Mouse (Mus musculus): ENCODE results near the gene 2210011C24Rik. TPM values are rescaled to one million over a fixed set of nuclear protein-coding genes. Genes with fewer than 3 reads are reported as not detected.

The 2210011C24Rik gene
- polyA plus RNA-seq, 1 experiment from 2014 or later = not detected

DNA sequence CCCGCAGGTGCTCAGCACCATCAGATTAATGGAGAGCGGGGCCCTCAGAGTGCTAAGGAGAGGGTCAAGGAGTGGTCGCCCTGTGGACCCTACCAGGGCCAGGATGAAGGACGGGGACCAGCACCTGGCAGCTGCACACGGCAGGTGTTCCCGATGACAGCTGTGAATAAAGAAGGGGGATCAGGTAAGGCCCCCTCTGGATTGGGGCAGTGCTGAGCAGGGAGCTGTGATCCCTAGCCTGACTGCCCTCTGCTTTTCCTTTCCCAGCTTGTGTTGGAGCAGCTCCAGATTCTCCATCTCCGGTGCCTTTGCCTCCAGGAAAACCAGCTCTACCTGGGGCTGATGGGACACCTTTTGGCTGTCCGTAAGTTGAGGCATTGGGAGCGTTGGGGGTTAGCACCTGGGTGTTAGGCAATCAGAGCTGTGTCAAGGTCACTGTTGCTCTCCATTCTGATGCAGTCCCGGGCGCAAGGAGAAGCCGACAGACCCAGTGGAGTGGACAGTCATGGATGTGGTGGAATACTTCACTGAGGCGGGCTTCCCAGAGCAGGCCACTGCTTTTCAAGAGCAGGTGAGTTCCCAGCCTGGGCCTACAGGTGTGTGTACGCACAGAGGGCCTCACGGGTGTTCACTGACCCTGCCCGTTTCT lies 12.8 kb downstream of the 2210011C24Rik start:
- H3K4me3 ChIP-seq (replicated peaks; ENCODE audit: low read length) = peak overlapping the region; percentile 70
- no peak overlapping the region for H3K27ac ChIP-seq (ENCODE audit: low read length)
- H3K4me2 ChIP-seq (ENCODE audit: low read length) = peak overlapping the region; percentile 81
- H3K4me1 ChIP-seq (replicated peaks; ENCODE audit: control insufficient read depth, insufficient read depth, low read length) = peaks cover 34% of the 10 kb centered on the region
- 61% methylated on average over 16 of the region's 16 CpGs for WGBS
- H3K36me3 ChIP-seq (ENCODE audit: control insufficient read depth, insufficient read depth) = no peaks in the 10 kb centered on the region
- peak overlapping the region; percentile 62 for H3K9ac ChIP-seq (replicated peaks; ENCODE audit: low read depth, low read length)
- H3K27me3 ChIP-seq (replicated peaks; ENCODE audit: control insufficient read depth, insufficient read depth, low read length) = peaks cover 4% of the 10 kb centered on the region; the same call in 1 of the 2 replicates
- no peak for ATAC-seq
- H3K9me3 ChIP-seq (ENCODE audit: control insufficient read depth, low read length) = no peaks in the 10 kb centered on the region

DNA sequence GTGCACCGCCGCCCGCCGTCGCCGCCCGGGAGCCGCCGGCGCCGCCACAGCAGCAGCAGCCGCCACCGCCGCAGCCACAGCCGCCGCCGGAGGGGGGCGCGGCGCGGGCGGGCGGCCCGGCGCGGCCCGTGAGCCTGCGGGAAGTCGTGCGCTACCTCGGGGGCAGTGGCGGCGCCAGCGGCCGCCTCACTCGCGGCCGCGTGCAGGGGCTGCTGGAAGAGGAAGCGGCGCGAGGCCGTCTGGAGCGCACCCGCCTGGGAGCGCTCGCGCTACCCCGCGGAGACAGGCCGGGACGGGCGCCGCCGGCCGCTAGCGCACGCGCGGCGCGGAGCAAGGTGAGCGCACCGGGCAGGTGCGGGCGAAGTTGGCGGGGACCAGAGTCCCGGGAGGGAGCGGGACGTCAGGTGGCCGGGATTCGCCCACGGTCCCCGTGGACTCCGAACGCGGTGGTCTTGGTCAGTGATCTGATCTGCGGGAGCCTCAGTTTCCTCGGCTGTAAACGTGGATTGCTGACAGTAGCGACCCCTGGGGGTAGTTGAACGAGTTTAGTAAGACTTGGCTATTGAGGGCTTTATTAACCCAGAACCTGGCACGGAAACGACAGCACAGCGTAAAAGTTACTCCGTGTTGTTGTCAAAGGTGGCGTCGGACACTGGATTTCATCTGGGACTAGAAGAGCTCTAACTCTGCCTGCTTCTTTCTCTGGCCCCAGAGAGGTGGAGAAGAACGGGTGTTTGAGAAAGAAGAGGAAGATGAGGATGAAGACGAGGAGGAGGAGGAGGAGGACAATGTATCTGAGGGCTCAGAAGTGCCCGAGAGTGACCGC lies 13.5 kb downstream of the 2210011C24Rik start:
- Histone ChIP-seq H3K27ac (ENCODE audit: low read length) (peak overlapping the region; percentile 92), H3K9ac (replicated peaks; ENCODE audit: low read depth, low read length) (peak overlapping the region; percentile 62), H3K4me3 (replicated peaks; ENCODE audit: low read length) (peak overlapping the region; percentile 70), H3K27me3 (replicated peaks; ENCODE audit: control insufficient read depth, insufficient read depth, low read length) (peaks cover 4% of the 10 kb centered on the region; the same call in 1 of the 2 replicates), H3K4me2 (ENCODE audit: low read length) (peak overlapping the region; percentile 81), H3K4me1 (replicated peaks; ENCODE audit: control insufficient read depth, insufficient read depth, low read length) (peaks cover 27% of the 10 kb centered on the region), H3K9me3 (ENCODE audit: control insufficient read depth, low read length) (no peaks in the 10 kb centered on the region), H3K36me3 (ENCODE audit: control insufficient read depth, insufficient read depth) (no peaks in the 10 kb centered on the region)
- peak; percentile 22 for ATAC-seq
- under 1% methylated on average over 76 of the region's 92 CpGs for WGBS

DNA sequence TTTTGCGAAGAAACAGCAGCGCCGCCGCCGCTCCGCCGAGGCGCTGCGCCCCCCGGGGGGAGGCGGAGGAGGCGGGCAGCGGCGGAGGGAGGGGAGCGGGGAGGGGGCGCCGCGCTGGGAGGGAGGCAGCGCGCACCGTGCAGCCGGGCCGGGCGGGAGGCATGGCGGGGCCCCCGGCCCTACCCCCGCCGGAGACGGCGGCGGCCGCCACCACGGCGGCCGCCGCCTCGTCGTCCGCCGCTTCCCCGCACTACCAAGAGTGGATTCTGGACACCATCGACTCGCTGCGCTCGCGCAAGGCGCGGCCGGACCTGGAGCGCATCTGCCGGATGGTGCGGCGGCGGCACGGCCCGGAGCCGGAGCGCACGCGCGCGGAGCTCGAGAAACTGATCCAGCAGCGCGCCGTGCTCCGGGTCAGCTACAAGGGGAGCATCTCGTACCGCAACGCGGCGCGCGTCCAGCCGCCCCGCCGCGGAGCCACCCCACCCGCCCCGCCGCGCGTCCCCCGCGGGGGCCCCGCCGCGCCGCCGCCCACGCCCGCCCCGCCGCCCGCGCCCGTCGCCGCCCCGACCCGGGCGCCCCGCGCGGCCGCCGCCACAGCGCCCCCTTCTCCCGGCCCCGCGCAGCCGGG lies 14.3 kb downstream of the 2210011C24Rik start, which contains the start of gene Samd1:
Gene Samd1 (plus strand): TSS at position 162 of the 631 bp plus-strand sequence.
- peaks cover 4% of the 10 kb centered on the region; the same call in 1 of the 2 replicates for H3K27me3 ChIP-seq (replicated peaks; ENCODE audit: control insufficient read depth, insufficient read depth, low read length)
- under 1% methylated on average over 41 of the region's 112 CpGs for WGBS
- H3K4me1 ChIP-seq (replicated peaks; ENCODE audit: control insufficient read depth, insufficient read depth, low read length) = peaks cover 24% of the 10 kb centered on the region
- H3K9ac ChIP-seq (replicated peaks; ENCODE audit: low read depth, low read length) = peak within 1 kb of the TSS; percentile 69
- peak within 1 kb of the TSS; percentile 92 for H3K27ac ChIP-seq (ENCODE audit: low read length)
- H3K9me3 ChIP-seq (ENCODE audit: control insufficient read depth, low read length) = no peaks in the 10 kb centered on the region
- H3K4me2 ChIP-seq (ENCODE audit: low read length) = peak within 1 kb of the TSS; percentile 86
- ATAC-seq = 0 out of 2 replicates have a peak, but pooled peaks have one; percentile 18
- H3K4me3 ChIP-seq (replicated peaks; ENCODE audit: low read length) = peak within 1 kb of the TSS; percentile 70
- no peaks in the 10 kb centered on the region for H3K36me3 ChIP-seq (ENCODE audit: control insufficient read depth, insufficient read depth)

DNA sequence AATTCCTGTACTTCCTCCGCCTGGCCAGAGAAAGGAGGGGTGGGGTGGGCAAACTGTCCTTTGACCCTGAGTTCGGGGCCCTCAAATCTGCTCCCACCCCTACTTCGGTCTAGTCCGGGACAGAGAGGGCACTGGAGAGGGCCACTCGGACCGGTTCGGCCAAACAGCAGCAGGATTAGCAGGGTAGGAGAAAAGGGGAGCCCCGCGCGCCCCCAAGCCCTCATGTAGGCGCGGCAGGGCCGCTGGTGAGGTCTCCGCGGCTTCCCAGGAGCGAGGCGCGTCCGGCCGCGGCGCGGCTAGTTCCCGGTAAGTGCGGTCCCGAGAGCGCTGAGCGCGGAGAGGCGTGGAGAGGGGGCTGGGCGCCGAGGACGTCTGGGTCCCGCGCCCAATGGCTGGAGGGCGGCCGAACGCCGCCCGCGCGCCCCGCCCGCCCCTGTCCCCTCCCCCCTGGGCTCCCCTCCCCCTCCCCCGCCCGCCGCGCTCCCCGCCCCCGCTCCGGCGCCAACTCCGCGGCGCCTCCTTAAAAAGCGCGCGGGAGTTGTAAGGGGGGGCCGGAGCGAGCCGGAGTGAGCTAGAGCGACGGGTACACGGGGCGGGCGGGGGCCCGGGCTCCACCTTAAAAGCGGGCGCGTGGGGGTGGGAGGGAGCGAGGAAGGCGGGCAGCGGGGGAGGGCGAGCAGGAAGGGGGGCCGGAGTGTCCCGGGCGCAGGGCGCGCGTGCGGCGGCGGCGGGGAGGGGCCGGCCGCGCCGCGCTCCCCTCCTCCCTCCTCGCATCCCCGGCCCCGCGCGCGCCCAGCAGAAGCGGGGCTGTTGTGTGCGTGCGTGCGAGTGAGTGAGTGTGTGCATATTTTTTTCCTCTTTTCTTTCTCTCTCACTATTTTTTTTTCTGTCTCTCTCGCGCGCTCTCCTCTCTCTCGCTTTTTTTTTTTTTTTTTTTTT lies 15.1 kb downstream of the 2210011C24Rik start:
- H3K36me3 ChIP-seq (ENCODE audit: control insufficient read depth, insufficient read depth) = peaks cover under 1% of the 10 kb centered on the region; the same call in 1 of the 2 replicates
- no peaks in the 10 kb centered on the region for H3K9me3 ChIP-seq (ENCODE audit: control insufficient read depth, low read length)
- under 1% methylated on average over 49 of the region's 103 CpGs for WGBS
- peak overlapping the region; percentile 70 for H3K4me3 ChIP-seq (replicated peaks; ENCODE audit: low read length)
- peaks cover 4% of the 10 kb centered on the region; the same call in 1 of the 2 replicates for H3K27me3 ChIP-seq (replicated peaks; ENCODE audit: control insufficient read depth, insufficient read depth, low read length)
- peak; percentile 79 for ATAC-seq
- peak overlapping the region; percentile 86 for H3K4me2 ChIP-seq (ENCODE audit: low read length)
- peaks cover 24% of the 10 kb centered on the region for H3K4me1 ChIP-seq (replicated peaks; ENCODE audit: control insufficient read depth, insufficient read depth, low read length)
- peak overlapping the region; percentile 69 for H3K9ac ChIP-seq (replicated peaks; ENCODE audit: low read depth, low read length)
- peak overlapping the region; percentile 92 for H3K27ac ChIP-seq (ENCODE audit: low read length)

DNA sequence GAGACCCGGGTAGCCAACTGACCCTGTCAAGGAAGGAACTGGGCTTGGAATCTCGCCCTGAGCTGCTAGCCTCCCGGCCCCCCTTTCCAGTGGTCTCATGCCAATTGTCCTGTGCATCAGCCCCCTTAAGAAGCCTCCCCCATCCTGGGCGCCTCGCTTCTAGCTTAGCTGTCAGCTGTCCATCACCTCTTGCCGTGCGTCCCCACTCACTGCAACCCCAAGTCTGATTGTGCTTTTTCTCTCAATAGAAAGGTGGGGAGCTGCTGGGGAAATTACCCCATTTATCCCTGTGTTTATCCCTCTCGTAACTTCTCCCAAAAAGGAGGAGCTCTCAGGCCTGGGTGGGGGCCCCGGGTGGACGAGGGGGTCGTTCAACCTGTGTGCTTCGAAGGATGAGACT lies 16.0 kb downstream of the 2210011C24Rik start:
- H3K9me3 ChIP-seq (ENCODE audit: control insufficient read depth, low read length) = no peaks in the 10 kb centered on the region
- H3K9ac ChIP-seq (replicated peaks; ENCODE audit: low read depth, low read length) = no peak overlapping the region
- ATAC-seq = no peak
- H3K27ac ChIP-seq (ENCODE audit: low read length) = no peak overlapping the region
- peaks cover 2% of the 10 kb centered on the region; the same call in 1 of the 2 replicates for H3K27me3 ChIP-seq (replicated peaks; ENCODE audit: control insufficient read depth, insufficient read depth, low read length)
- WGBS = 10% methylated on average over 12 of the region's 12 CpGs
- peaks cover 10% of the 10 kb centered on the region for H3K36me3 ChIP-seq (ENCODE audit: control insufficient read depth, insufficient read depth)
- H3K4me1 ChIP-seq (replicated peaks; ENCODE audit: control insufficient read depth, insufficient read depth, low read length) = peaks cover 19% of the 10 kb centered on the region
- peak overlapping the region; percentile 70; the same call in 1 of the 2 replicates for H3K4me3 ChIP-seq (replicated peaks; ENCODE audit: low read length)
- H3K4me2 ChIP-seq (ENCODE audit: low read length) = peak overlapping the region; percentile 86; the same call in 1 of the 2 replicates

DNA sequence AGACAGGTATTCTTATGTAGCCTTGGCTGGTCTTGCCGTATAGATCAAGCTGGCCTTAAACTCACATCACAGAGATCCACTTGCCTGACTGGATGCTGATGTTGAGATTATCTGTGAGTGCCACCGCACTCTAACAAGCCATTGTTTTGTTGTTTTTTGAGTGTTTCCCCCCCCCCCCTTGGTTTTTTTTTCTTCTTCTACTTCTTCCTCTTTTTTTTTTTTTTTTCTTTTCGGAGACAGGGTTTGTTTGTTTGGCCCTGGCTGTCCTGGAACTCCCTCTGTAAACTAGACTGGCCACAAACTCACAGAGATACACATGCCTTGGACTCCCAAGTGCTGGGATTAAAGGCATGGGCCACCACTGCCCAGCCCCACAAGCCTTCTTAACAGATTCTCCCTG lies 17.9 kb downstream of the 2210011C24Rik start:
- no peaks in the 10 kb centered on the region for H3K9me3 ChIP-seq (ENCODE audit: control insufficient read depth, low read length)
- WGBS = 94% methylated on average over 3 of the region's 3 CpGs
- no peaks in the 10 kb centered on the region for H3K27me3 ChIP-seq (replicated peaks; ENCODE audit: control insufficient read depth, insufficient read depth, low read length)
- H3K27ac ChIP-seq (ENCODE audit: low read length) = no peak overlapping the region
- no peak overlapping the region for H3K4me3 ChIP-seq (replicated peaks; ENCODE audit: low read length)
- no peak overlapping the region for H3K9ac ChIP-seq (replicated peaks; ENCODE audit: low read depth, low read length)
- no peak for ATAC-seq
- peaks cover 13% of the 10 kb centered on the region for H3K36me3 ChIP-seq (ENCODE audit: control insufficient read depth, insufficient read depth)
- peaks cover 13% of the 10 kb centered on the region for H3K4me1 ChIP-seq (replicated peaks; ENCODE audit: control insufficient read depth, insufficient read depth, low read length)
- H3K4me2 ChIP-seq (ENCODE audit: low read length) = no peak overlapping the region

DNA sequence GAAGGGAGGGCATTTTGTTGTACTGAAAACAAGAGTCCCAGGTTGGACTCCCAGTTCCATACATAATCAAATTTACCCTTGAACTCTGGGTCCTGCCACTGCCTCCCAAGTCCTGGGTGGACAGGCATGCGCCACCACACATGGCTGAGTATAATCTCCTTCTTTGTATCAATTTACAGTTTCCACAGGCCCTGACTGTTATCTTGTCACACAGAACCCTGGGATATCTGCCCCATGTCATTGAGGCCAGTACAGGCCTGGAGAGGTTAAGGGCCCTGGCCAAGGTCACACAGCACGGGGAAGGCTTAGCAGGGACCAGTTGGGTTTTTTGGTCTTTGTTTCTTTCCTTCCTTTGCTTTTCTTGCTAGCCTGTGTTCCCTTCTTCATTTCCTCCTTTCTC lies 19.5 kb downstream of the 2210011C24Rik start:
- Histone ChIP-seq H3K36me3 (ENCODE audit: control insufficient read depth, insufficient read depth) (peaks cover 13% of the 10 kb centered on the region), H3K4me2 (ENCODE audit: low read length) (no peak overlapping the region), H3K4me3 (replicated peaks; ENCODE audit: low read length) (no peak overlapping the region), H3K27me3 (replicated peaks; ENCODE audit: control insufficient read depth, insufficient read depth, low read length) (no peaks in the 10 kb centered on the region), H3K27ac (ENCODE audit: low read length) (no peak overlapping the region), H3K4me1 (replicated peaks; ENCODE audit: control insufficient read depth, insufficient read depth, low read length) (peaks cover 6% of the 10 kb centered on the region; the same call in 1 of the 2 replicates), H3K9me3 (ENCODE audit: control insufficient read depth, low read length) (no peaks in the 10 kb centered on the region), H3K9ac (replicated peaks; ENCODE audit: low read depth, low read length) (no peak overlapping the region)
- 94% methylated on average over 2 of the region's 2 CpGs for WGBS
- no peak for ATAC-seq

DNA sequence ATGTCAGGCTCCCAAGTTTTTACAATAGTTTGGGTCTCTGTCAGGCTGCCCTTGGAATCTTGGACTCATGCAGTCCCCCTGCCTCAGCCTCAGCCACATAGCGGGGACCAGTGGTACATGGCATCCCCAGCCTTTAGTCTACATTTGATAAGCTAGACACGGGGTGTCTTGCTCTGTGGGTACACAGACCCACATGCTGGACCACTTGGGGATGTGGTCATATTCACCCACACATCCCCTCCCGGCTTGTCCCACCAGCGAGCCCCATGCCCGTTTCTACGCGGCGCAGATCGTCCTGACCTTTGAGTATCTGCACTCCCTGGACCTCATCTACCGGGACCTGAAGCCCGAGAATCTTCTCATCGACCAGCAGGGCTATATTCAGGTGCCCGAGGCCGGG lies 21.8 kb downstream of the 2210011C24Rik start:
- H3K4me3 ChIP-seq (replicated peaks; ENCODE audit: low read length) = no peak overlapping the region
- ATAC-seq = no peak
- H3K9me3 ChIP-seq (ENCODE audit: control insufficient read depth, low read length) = no peaks in the 10 kb centered on the region
- H3K4me2 ChIP-seq (ENCODE audit: low read length) = no peak overlapping the region
- 95% methylated on average over 14 of the region's 14 CpGs for WGBS
- peaks cover 31% of the 10 kb centered on the region for H3K36me3 ChIP-seq (ENCODE audit: control insufficient read depth, insufficient read depth)
- H3K4me1 ChIP-seq (replicated peaks; ENCODE audit: control insufficient read depth, insufficient read depth, low read length) = no peaks in the 10 kb centered on the region
- no peak overlapping the region for H3K27ac ChIP-seq (ENCODE audit: low read length)
- no peaks in the 10 kb centered on the region for H3K27me3 ChIP-seq (replicated peaks; ENCODE audit: control insufficient read depth, insufficient read depth, low read length)
- no peak overlapping the region for H3K9ac ChIP-seq (replicated peaks; ENCODE audit: low read depth, low read length)
